Mouse (Mus musculus) G1E (cell line): ENCODE data around the gene Atp1a1.

Experiments
- CTCF ChIP-seq: IDR thresholded peaks from 2 replicates; pipeline ENCODE4 v1.5.1; 2012; ENCODE audit warnings: low read depth, low read length, inconsistent platforms, mixed read lengths
- TAL1 ChIP-seq: conservative IDR thresholded peaks from 2 replicates; pipeline ENCODE4 v1.6.1; 2012; ENCODE audit warnings: low read depth, low read length, inconsistent platforms, mixed read lengths

DNA sequence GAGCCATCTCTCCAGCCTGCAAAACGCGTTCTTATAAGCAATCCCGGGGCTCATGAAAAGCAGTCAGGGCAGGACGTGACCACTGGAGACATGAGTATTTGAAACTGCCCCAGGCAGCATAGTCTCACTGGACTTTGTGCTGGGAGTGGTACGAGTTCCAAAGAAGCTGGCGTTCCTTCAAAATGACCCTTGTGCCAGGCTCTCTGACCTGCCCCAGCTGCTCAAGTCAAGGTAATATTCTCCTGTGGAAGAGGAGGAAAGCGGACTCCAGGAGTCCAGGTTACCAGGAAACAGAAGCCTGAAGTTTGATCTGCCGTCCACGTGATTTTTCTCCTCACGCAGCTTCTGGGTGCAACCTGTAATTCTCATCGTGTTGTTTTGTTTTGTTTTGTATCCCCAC, 77.9 kb downstream of the Atp1a1 start:
- TF ChIP-seq CTCF (no peak), TAL1 (no peak)
